Mouse (Mus musculus) bone marrow macrophage, adult 2 months (primary cell): Measurements from ENCODE around the gene Gm17334.

ENCODE experiments used
- CTCF ChIP-seq: IDR thresholded peaks from 2 replicates; pipeline ENCODE4 v1.5.1; 2012; ENCODE audit warnings: low read depth, mild to moderate bottlenecking, low read length, moderate library complexity
- POLR2A ChIP-seq: IDR thresholded peaks from 2 replicates; pipeline ENCODE4 v1.6.1; 2012; ENCODE audit warnings: mild to moderate bottlenecking, low read depth, low read length, borderline replicate concordance

- TF ChIP-seq CTCF = no peak
- TF ChIP-seq POLR2A = no peak
Observed at GRCm38 (mm10) chr11:53777736-53778135, 4.7 kb upstream of the Gm17334 start.
